Mouse (Mus musculus) frontal cortex, postnatal 25 days (tissue): ENCODE data around the gene Ccdc116.
A peak's percentile ranks its signal among the peaks of the same experiment; 100 is the strongest.

Source experiments
- DNase-seq, 2 experiments: peaks; one replicate each; pipeline ENCODE4 v3.0.0; 2022; ENCODE audit warnings: low spot score in 2 of 2

Ccdc116 gene

GRCm38 (mm10) chr16:17127292-17127691, 19.7 kb downstream of the Ccdc116 start:
- no peak for DNase-seq

GRCm38 (mm10) chr16:17124871-17125520, 22.0 kb downstream of the Ccdc116 start, which contains the start of gene 2610318N02Rik:
TSS of gene 2610318N02Rik (minus strand) at chr16:17125167.
- peak; percentile 38 to 40 for DNase-seq

GRCm38 (mm10) chr16:17124119-17124870, 22.7 kb downstream of the Ccdc116 start:
- DNase-seq = no peak

- no peak for DNase-seq
Observed at GRCm38 (mm10) chr16:17121569-17121968, 25.5 kb downstream of the Ccdc116 start.

- no peak for DNase-seq
Observed at GRCm38 (mm10) chr16:17117309-17117799, 29.7 kb downstream of the Ccdc116 start.

- DNase-seq = peak; percentile 51 to 62
Observed at GRCm38 (mm10) chr16:17110771-17111743, 36.0 kb downstream of the Ccdc116 start, which contains the start of gene Ppil2. TSS of gene Ppil2 (minus strand) at chr16:17111257.

- DNase-seq = no peak
Observed at GRCm38 (mm10) chr16:17104600-17104999, 42.4 kb downstream of the Ccdc116 start.

- DNase-seq = no peak
Observed at GRCm38 (mm10) chr16:17102630-17103220, 44.3 kb downstream of the Ccdc116 start.

- DNase-seq = no peak
Observed at GRCm38 (mm10) chr16:17096938-17097337, 50.1 kb downstream of the Ccdc116 start.
